In genomic region chr5:14527796-14528195, GRCm38 (mm10) we compare ENCODE assay signal across 28 mouse cellular contexts. TPM values are rescaled to one million over a fixed set of nuclear protein-coding genes. Genes with fewer than 3 reads are reported as not detected.
DNase-seq lines count a peak whose midpoint lies in the region; ATAC-seq lines count a peak whose summit lies in the region.
"Had no signal": no experiment of that assay in that cellular context is flagged by ENCODE, and none has a peak within 500 bp of the region (broad histone marks: within the 10 kb centered on the region; RNA-seq: fewer than 3 reads in every experiment).

No protein-coding gene starts in this region.

- peak; percentile 6 for DNase-seq in embryo, embryonic 10.5 days (ENCODE audit: low spot score)
- DNase-seq in embryo, embryonic 10 days (ENCODE audit: low spot score), result no peak
- peak; percentile 28 to 48 for DNase-seq in cerebellum, postnatal 25 days
- DNase-seq in left cerebral cortex, postnatal 10 days (ENCODE audit: extremely low spot score in 1 of 2, low spot score in 2 of 2), result no peak
- DNase-seq in right cerebral cortex, adult 2 months (ENCODE audit: low spot score in 2 of 2), result no peak
- DNase-seq: adrenal gland, postnatal 14 days; embryo, embryonic 11 days; gastrocnemius, postnatal 10 days; heart, postnatal 10 days; kidney, postnatal 4 days; lung, embryonic 14.5 days; midbrain, embryonic 14.5 days; right cerebral cortex, postnatal 14 days had no signal

- no peak overlapping the region for H3K4me2 ChIP-seq in neural tube, embryonic 12.5 days (replicated peaks)
- H3K4me2 ChIP-seq in neural tube, embryonic 15.5 days, result no peak overlapping the region
- H3K4me2 ChIP-seq: embryonic facial prominence, embryonic 13.5 days; heart, embryonic 12.5 days; kidney, embryonic 15.5 days; limb, embryonic 15.5 days; lung, embryonic 14.5 days; neural tube, embryonic 13.5 days had no signal

- no peaks in the 10 kb centered on the region for H3K4me1 ChIP-seq in neural tube, embryonic 12.5 days
- 0 out of 2 replicates have a peak, but pooled peaks cover 5% of the 10 kb centered on the region for H3K4me1 ChIP-seq in neural tube, embryonic 15.5 days
- H3K4me1 ChIP-seq: embryonic facial prominence, embryonic 13.5 days; heart, embryonic 12.5 days; hindbrain, embryonic 10.5 days; kidney, embryonic 15.5 days; limb, embryonic 15.5 days; megakaryocyte, embryonic 14.5 days had no signal

- WGBS in neural tube, embryonic 12.5 days, result 34% methylated on average over 1 of the region's 1 CpGs
- WGBS in neural tube, embryonic 15.5 days, result 33% methylated on average over 1 of the region's 1 CpGs

- 0 out of 2 replicates have a peak, but pooled peaks have one; percentile 48 for ATAC-seq in neural tube, embryonic 12.5 days (ENCODE audit: low FRiP score, low read depth)
- ATAC-seq in neural tube, embryonic 15.5 days (ENCODE audit: low FRiP score), result no peak
- ATAC-seq: CD4-positive, CD25-positive, alpha-beta regulatory T cell, adult 4 months; intestine, postnatal 0 days had no signal

- H3K9ac ChIP-seq in neural tube, embryonic 12.5 days, result no peak overlapping the region
- H3K9ac ChIP-seq in neural tube, embryonic 15.5 days (replicated peaks), result no peak overlapping the region
- H3K9ac ChIP-seq: embryonic facial prominence, embryonic 13.5 days; heart, embryonic 12.5 days; kidney, embryonic 15.5 days; limb, embryonic 15.5 days; liver, embryonic 14.5 days; lung, embryonic 14.5 days; neural tube, embryonic 13.5 days had no signal

- H3K27ac ChIP-seq in neural tube, embryonic 12.5 days, result no peak overlapping the region
- H3K27ac ChIP-seq in neural tube, embryonic 15.5 days (replicated peaks), result no peak overlapping the region
- H3K27ac ChIP-seq: embryonic facial prominence, embryonic 13.5 days; hindbrain, embryonic 10.5 days; kidney, embryonic 15.5 days; limb, embryonic 15.5 days; liver, embryonic 14.5 days; neural tube, embryonic 13.5 days; stomach, postnatal 0 days had no signal

- intact Hi-C loops in left cerebral cortex, postnatal 10 days (cut with DNase I), result no loop called here

- H3K36me3 ChIP-seq in neural tube, embryonic 12.5 days, result no peaks in the 10 kb centered on the region
- no peaks in the 10 kb centered on the region for H3K36me3 ChIP-seq in neural tube, embryonic 15.5 days
- H3K36me3 ChIP-seq: embryonic facial prominence, embryonic 13.5 days; heart, embryonic 12.5 days; hindbrain, embryonic 10.5 days; kidney, embryonic 15.5 days; limb, embryonic 15.5 days; neural tube, embryonic 13.5 days had no signal

- H3K4me3 ChIP-seq in neural tube, embryonic 12.5 days, result no peak overlapping the region
- no peak overlapping the region for H3K4me3 ChIP-seq in neural tube, embryonic 15.5 days (replicated peaks)
- H3K4me3 ChIP-seq: embryonic facial prominence, embryonic 13.5 days; erythroblast, embryonic 14.5 days; heart, embryonic 12.5 days; hindbrain, embryonic 10.5 days; kidney, embryonic 15.5 days; limb, embryonic 15.5 days; megakaryocyte, embryonic 14.5 days; neural tube, embryonic 13.5 days had no signal

- H3K27me3 ChIP-seq in neural tube, embryonic 12.5 days (replicated peaks), result no peaks in the 10 kb centered on the region
- H3K27me3 ChIP-seq in neural tube, embryonic 15.5 days (replicated peaks), result no peaks in the 10 kb centered on the region
- H3K27me3 ChIP-seq: embryonic facial prominence, embryonic 13.5 days; heart, embryonic 12.5 days; kidney, embryonic 15.5 days; limb, embryonic 15.5 days; megakaryocyte, embryonic 14.5 days; neural tube, embryonic 13.5 days had no signal

- no peaks in the 10 kb centered on the region for H3K9me3 ChIP-seq in neural tube, embryonic 12.5 days
- H3K9me3 ChIP-seq in neural tube, embryonic 15.5 days (replicated peaks), result no peaks in the 10 kb centered on the region
- H3K9me3 ChIP-seq: embryonic facial prominence, embryonic 13.5 days; heart, embryonic 12.5 days; hindbrain, embryonic 10.5 days; kidney, embryonic 15.5 days; limb, embryonic 15.5 days; megakaryocyte, embryonic 14.5 days; neural tube, embryonic 13.5 days had no signal

RNA-seq across cellular contexts. Expression of gene Pclo, which starts 13.1 kb away (rescaled TPM):
- polyA plus RNA-seq in neural tube, embryonic 12.5 days (2016; fragmentation: Nextera tagmentation; extraction: Ambion mirVana), result 5.0 and 5.1 TPM in 2 replicates
- 11.4 and 13.9 TPM in 2 replicates for polyA plus RNA-seq in neural tube, embryonic 15.5 days (2015; fragmentation: Nextera tagmentation; extraction: Ambion mirVana)
- 100 to 1,000 TPM; 101 to 110 TPM for total RNA-seq in left cerebral cortex, postnatal 10 days (2021)
- total RNA-seq: granulocyte monocyte progenitor cell, adult 5-6 weeks had no signal
- polyA plus RNA-seq: CD4-positive, CD25-positive, alpha-beta regulatory T cell, adult 4 months; erythroblast, embryonic 14.5 days had no signal

Comparison
In these comparisons a context has a peak if more than half of its experiments do, and no peak if none do; other contexts are left out.
1. DNase-seq: peak in embryo, embryonic 10.5 days (single experiment) and cerebellum, postnatal 25 days (2 of 2); none in embryo, embryonic 10 days (single experiment), left cerebral cortex, postnatal 10 days (0 of 2) and right cerebral cortex, adult 2 months (0 of 2).